In genomic region chr4:137724766-137725165, GRCm38 (mm10) we compare ENCODE assay signal across 8 mouse cellular contexts.
DNase-seq lines count a peak whose midpoint lies in the region; ATAC-seq and TF ChIP-seq lines count a peak whose summit lies in the region.

No protein-coding gene starts in this region.

- H3K9ac ChIP-seq in heart, embryonic 11.5 days (ENCODE audit: low read depth, low read length): peak overlapping the region; percentile 58
- no peak overlapping the region for H3K9ac ChIP-seq in liver, embryonic 14.5 days (replicated peaks)

- no peak overlapping the region for H3K4me3 ChIP-seq in G1E (ENCODE audit: low read depth, low read length)
- H3K4me3 ChIP-seq in heart, embryonic 11.5 days (ENCODE audit: low read depth, low read length): 0 out of 2 replicates have a peak overlapping the region, but pooled peaks have one; percentile 8
- H3K4me3 ChIP-seq in liver, embryonic 14.5 days (ENCODE audit: insufficient read depth in 1 of 2, low read depth in 2 of 2, low read length in 2 of 2): peak overlapping the region; percentile 2 to 28; a peak in 1 of 4 replicates

- no peaks in the 10 kb centered on the region for H3K9me3 ChIP-seq in G1E (replicated peaks)
- H3K9me3 ChIP-seq in heart, embryonic 11.5 days (replicated peaks; ENCODE audit: control insufficient read depth, low read length): no peaks in the 10 kb centered on the region
- no peaks in the 10 kb centered on the region for H3K9me3 ChIP-seq in liver, embryonic 14.5 days (ENCODE audit: control insufficient read depth, low read length)

- peak; percentile 34 to 40 for DNase-seq in left cerebral cortex, adult 18-20 months (ENCODE audit: low spot score in 2 of 2)
- DNase-seq in left cerebral cortex, postnatal 25 days (ENCODE audit: low spot score in 2 of 2): no peak
- DNase-seq in G1E (ENCODE audit: low spot score): no peak
- peak; percentile 76 for DNase-seq in cerebellum, adult 9-10 months
- DNase-seq in liver, embryonic 14.5 days (ENCODE audit: low read depth in 3 of 3, low spot score in 3 of 3): peak in 2 of 3 experiments; percentile 30 to 38
- DNase-seq in skeletal muscle tissue, adult 2 months (ENCODE audit: low read depth, low spot score): peak; percentile 83
- no peak for DNase-seq in urinary bladder, postnatal 4 days (ENCODE audit: low spot score in 2 of 2)

- TF ChIP-seq EP300 in liver, embryonic 14.5 days (IDR thresholded peaks at IDR 0.05; ENCODE audit: low read depth): no peak

- intact Hi-C loops in left cerebral cortex, postnatal 25 days (cut with DNase I): no loop called here

- TF ChIP-seq CTCF in G1E (IDR thresholded peaks at IDR 0.05; ENCODE audit: low read depth, low read length): peak; percentile 84
- peak; percentile 100 for TF ChIP-seq CTCF in liver, embryonic 14.5 days (IDR thresholded peaks at IDR 0.05; ENCODE audit: low read depth)

- peaks cover 5% of the 10 kb centered on the region; the same call in 1 of the 2 replicates for H3K27me3 ChIP-seq in G1E (ENCODE audit: insufficient read depth, low read length)
- peaks cover 75% of the 10 kb centered on the region for H3K27me3 ChIP-seq in heart, embryonic 11.5 days (ENCODE audit: control insufficient read depth, insufficient read depth, low read length)
- peaks cover 24% of the 10 kb centered on the region for H3K27me3 ChIP-seq in liver, embryonic 14.5 days (ENCODE audit: control insufficient read depth, insufficient read depth, low read length)

- no peak overlapping the region for H3K27ac ChIP-seq in heart, embryonic 11.5 days (ENCODE audit: low read depth, low read length)
- H3K27ac ChIP-seq in liver, embryonic 14.5 days: no peak overlapping the region

- H3K4me1 ChIP-seq in G1E (ENCODE audit: insufficient read depth, low read depth, low read length): no peaks in the 10 kb centered on the region; the same call in 1 of the 2 replicates
- H3K4me1 ChIP-seq in heart, embryonic 11.5 days (ENCODE audit: control insufficient read depth, insufficient read depth, low read length): peaks cover 9% of the 10 kb centered on the region; the same call in 1 of the 2 replicates
- no peaks in the 10 kb centered on the region for H3K4me1 ChIP-seq in liver, embryonic 14.5 days (replicated peaks; ENCODE audit: control insufficient read depth in 2 of 2, insufficient read depth in 2 of 2, low read length in 1 of 2)

- no peaks in the 10 kb centered on the region for H3K36me3 ChIP-seq in G1E (replicated peaks)
- H3K36me3 ChIP-seq in heart, embryonic 11.5 days (ENCODE audit: control insufficient read depth, insufficient read depth, low read length): no peaks in the 10 kb centered on the region
- no peaks in the 10 kb centered on the region for H3K36me3 ChIP-seq in liver, embryonic 14.5 days (replicated peaks; ENCODE audit: control insufficient read depth, insufficient read depth, low read depth)

- ATAC-seq in G1E (ENCODE audit: extremely low read depth, insufficient number of reproducible peaks, low FRiP score, poor library complexity, severe bottlenecking): no peak
- ATAC-seq in heart, embryonic 11.5 days (replicated peaks; ENCODE audit: insufficient number of reproducible peaks, low FRiP score, low TSS enrichment): no peak
- ATAC-seq in liver, embryonic 14.5 days (ENCODE audit: insufficient read depth): peak; percentile 14; the same call in 1 of the 2 replicates

- peak overlapping the region; percentile 44 for H3K4me2 ChIP-seq in heart, embryonic 11.5 days
- H3K4me2 ChIP-seq in liver, embryonic 14.5 days (ENCODE audit: low read depth): peak overlapping the region; percentile 58

- WGBS in heart, embryonic 11.5 days (ENCODE audit: insufficient replicate concordance): 39% methylated on average over 8 of the region's 8 CpGs
- 40% methylated on average over 8 of the region's 8 CpGs for WGBS in liver, embryonic 14.5 days (ENCODE audit: insufficient replicate concordance)

Comparison
In these comparisons a context has a peak if more than half of its experiments do, and no peak if none do; other contexts are left out.
1. DNase-seq: peak in left cerebral cortex, adult 18-20 months (2 of 2), cerebellum, adult 9-10 months (single experiment), liver, embryonic 14.5 days (2 of 3) and skeletal muscle tissue, adult 2 months (single experiment); none in left cerebral cortex, postnatal 25 days (0 of 2), G1E (single experiment) and urinary bladder, postnatal 4 days (0 of 2).